Mouse (Mus musculus) macrophage (primary cell): ENCODE results near the gene 1700021F05Rik. TPM values are rescaled to one million over a fixed set of nuclear protein-coding genes. Genes with fewer than 3 reads are reported as not detected.

Experiments used
- H3K27ac ChIP-seq: fragments of 350-480 bp; formaldehyde crosslinking; 2 replicates; pipeline ENCODE4 v1.9.0; 2021
- H3K36me3 ChIP-seq: fragments of 350-480 bp; formaldehyde crosslinking; 2 replicates; pipeline ENCODE4 v1.9.0; 2021; ENCODE audit errors: inconsistent target
- H3K4me3 ChIP-seq: fragments of 350-480 bp; formaldehyde crosslinking; 2 replicates; pipeline ENCODE4 v1.9.0; 2021; ENCODE audit errors: inconsistent target
- H3K79me2 ChIP-seq: fragments of 350-480 bp; formaldehyde crosslinking; 2 replicates; pipeline ENCODE4 v1.9.0; 2021; ENCODE audit errors: inconsistent target
- WGBS: methylation state at CpG from one replicate; pipeline ENCODE4 v1.1.7; 2026; ENCODE audit warnings: inconsistent platforms; ENCODE audit not compliant: missing documents; 5-methylcytosine and 5-hydroxymethylcytosine counted together
- polyA plus RNA-seq: library from polyadenylated mRNA; stranded (reverse); fragments of 250-400 nt; gene quantifications from 3 replicates; pipeline ENCODE4 v1.2.4, GENCODE M21; 2018; ENCODE audit warnings: inconsistent platforms

The 1700021F05Rik gene
- polyA plus RNA-seq, 1 experiment from 2014 or later, result 43.3 TPM

DNA sequence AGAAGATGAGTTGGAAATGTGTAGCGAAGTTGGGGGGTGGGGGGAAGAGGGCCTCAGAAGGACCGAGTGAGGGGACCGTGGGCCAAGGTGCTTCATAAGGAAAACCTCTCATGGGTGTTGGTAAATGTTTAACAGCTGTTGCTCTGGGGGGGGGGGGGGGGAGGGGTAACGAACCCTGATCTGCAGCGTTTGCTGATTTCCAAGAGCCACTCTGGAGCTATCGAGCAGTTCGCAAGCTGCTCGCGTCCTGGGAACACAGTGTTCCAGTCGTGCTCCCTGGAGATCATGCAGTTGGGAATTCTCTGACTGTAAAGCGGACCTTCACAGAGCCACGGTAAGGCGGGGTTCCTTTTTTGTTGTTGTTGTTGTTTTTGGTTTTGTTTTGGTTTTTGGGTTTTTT is 22.4 kb downstream of the 1700021F05Rik start:
- 94% methylated on average over 11 of the region's 13 CpGs for WGBS
- Histone ChIP-seq H3K27ac (no peak overlapping the region), H3K79me2 (no peaks in the 10 kb centered on the region), H3K36me3 (no peaks in the 10 kb centered on the region), H3K4me3 (no peak overlapping the region)

- Histone ChIP-seq H3K27ac (no peak overlapping the region), H3K36me3 (no peaks in the 10 kb centered on the region), H3K79me2 (no peaks in the 10 kb centered on the region), H3K4me3 (no peak overlapping the region)
- WGBS, result 88% methylated on average over 4 of the region's 4 CpGs
Observed at GRCm38 (mm10) chr10:43517836-43518235, 23.0 kb downstream of the 1700021F05Rik start.

DNA sequence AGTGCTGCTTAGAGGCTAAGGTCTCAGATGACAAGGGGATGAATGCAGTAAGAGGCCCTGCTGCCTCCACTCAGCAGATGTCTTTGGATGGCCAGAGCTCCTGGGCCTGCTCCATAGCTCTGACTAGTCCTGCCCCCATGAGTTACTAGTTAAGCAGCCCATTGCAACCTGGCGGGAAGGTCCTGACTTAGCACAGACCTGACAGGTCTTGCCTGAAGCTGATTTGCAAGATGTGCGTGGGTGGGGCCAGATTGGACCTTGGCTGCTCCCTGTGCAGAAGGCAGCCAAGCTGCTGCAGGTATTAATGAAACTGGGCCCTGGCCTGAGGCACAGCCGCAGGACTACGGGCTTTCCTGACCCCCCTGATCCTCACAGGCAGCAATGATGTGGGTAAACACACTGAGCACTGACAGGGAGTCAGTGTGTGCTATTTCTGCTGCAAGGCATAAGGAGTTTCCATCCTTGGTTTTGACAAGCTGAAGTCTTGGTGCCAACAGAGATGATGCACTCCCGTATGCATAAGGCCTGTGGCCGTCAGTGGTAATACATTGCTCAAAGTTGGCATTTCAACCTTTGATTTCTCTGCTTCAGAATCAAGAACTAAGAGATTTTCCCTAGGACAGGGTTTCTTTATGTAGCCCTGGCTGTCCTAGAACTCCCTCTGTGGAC is 23.7 kb downstream of the 1700021F05Rik start:
- WGBS, result 93% methylated on average over 6 of the region's 6 CpGs
- Histone ChIP-seq H3K27ac (no peak overlapping the region), H3K79me2 (no peaks in the 10 kb centered on the region), H3K4me3 (no peak overlapping the region), H3K36me3 (no peaks in the 10 kb centered on the region)

GRCm38 (mm10) chr10:43512976-43513375 is 27.8 kb downstream of the 1700021F05Rik start:
- H3K27ac ChIP-seq, result no peak overlapping the region
- WGBS, result 94% methylated on average over 10 of the region's 10 CpGs
- no peak overlapping the region for H3K4me3 ChIP-seq
- H3K79me2 ChIP-seq, result no peaks in the 10 kb centered on the region
- no peaks in the 10 kb centered on the region for H3K36me3 ChIP-seq

- H3K79me2 ChIP-seq, result no peaks in the 10 kb centered on the region
- no peaks in the 10 kb centered on the region for H3K36me3 ChIP-seq
- no peak overlapping the region for H3K4me3 ChIP-seq
- WGBS, result 92% methylated on average over 7 of the region's 7 CpGs
- H3K27ac ChIP-seq, result no peak overlapping the region
Observed at GRCm38 (mm10) chr10:43509228-43509627, 31.6 kb downstream of the 1700021F05Rik start.

DNA sequence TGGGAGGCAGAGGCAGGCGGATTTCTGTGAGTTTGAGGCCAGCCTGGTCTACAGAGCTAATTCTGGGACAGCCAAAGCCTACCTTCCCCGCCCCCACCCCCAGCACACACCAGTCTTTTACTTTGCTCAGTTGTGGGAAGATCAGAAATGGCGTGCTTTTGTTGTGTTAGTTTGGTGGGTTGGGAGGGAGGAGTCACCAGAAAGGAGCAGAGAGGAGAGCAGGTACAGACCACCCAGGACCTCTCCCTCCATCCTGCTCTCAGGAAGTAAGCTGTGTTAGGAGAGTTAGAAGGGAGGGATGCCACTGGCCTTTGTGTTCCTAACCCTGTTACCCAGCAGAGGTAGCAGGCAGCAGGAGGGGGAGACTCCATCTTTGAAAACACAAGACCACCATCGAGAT is 33.7 kb downstream of the 1700021F05Rik start:
- H3K36me3 ChIP-seq, result no peaks in the 10 kb centered on the region
- H3K27ac ChIP-seq, result no peak overlapping the region
- no peak overlapping the region for H3K4me3 ChIP-seq
- H3K79me2 ChIP-seq, result no peaks in the 10 kb centered on the region
- WGBS, result 90% methylated on average over 4 of the region's 4 CpGs

GRCm38 (mm10) chr10:43504291-43504690 is 36.5 kb downstream of the 1700021F05Rik start:
- WGBS, result no CpG with 5 or more reads among the region's 1 CpGs
- H3K27ac ChIP-seq, result no peak overlapping the region
- no peak overlapping the region for H3K4me3 ChIP-seq
- no peaks in the 10 kb centered on the region for H3K79me2 ChIP-seq
- no peaks in the 10 kb centered on the region for H3K36me3 ChIP-seq

- 100% methylated on average over 4 of the region's 4 CpGs for WGBS
- Histone ChIP-seq H3K36me3 (no peaks in the 10 kb centered on the region), H3K79me2 (no peaks in the 10 kb centered on the region), H3K4me3 (no peak overlapping the region), H3K27ac (no peak overlapping the region)
Observed at GRCm38 (mm10) chr10:43502599-43502998, 38.2 kb downstream of the 1700021F05Rik start.

DNA sequence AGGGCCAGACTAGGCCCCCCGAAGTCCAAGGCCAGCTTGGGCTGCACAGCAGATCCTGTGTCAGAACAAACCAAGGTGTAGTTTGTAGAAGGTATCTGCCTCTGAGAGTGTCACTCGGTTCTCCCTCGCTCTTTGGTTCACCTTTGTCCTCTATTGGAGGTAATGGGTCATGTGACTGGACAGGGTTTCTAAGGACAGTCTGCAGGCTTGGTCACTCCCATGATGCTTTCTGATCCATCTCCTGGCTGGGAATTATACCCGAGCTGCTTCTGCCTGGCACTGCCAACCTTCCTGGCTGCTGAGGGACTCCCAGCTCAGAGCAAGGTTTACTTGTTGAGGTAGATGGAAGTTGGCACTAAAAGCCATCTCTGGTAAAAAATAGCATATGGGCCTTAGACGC is 49.9 kb downstream of the 1700021F05Rik start:
- H3K27ac ChIP-seq, result no peak overlapping the region
- WGBS, result 90% methylated on average over 5 of the region's 5 CpGs
- no peak overlapping the region for H3K4me3 ChIP-seq
- H3K36me3 ChIP-seq, result no peaks in the 10 kb centered on the region
- H3K79me2 ChIP-seq, result no peaks in the 10 kb centered on the region

GRCm38 (mm10) chr10:43490034-43490433 is 50.8 kb downstream of the 1700021F05Rik start:
- no peaks in the 10 kb centered on the region for H3K79me2 ChIP-seq
- no peaks in the 10 kb centered on the region for H3K36me3 ChIP-seq
- H3K4me3 ChIP-seq, result no peak overlapping the region
- H3K27ac ChIP-seq, result no peak overlapping the region
- 76% methylated on average over 7 of the region's 8 CpGs for WGBS

DNA sequence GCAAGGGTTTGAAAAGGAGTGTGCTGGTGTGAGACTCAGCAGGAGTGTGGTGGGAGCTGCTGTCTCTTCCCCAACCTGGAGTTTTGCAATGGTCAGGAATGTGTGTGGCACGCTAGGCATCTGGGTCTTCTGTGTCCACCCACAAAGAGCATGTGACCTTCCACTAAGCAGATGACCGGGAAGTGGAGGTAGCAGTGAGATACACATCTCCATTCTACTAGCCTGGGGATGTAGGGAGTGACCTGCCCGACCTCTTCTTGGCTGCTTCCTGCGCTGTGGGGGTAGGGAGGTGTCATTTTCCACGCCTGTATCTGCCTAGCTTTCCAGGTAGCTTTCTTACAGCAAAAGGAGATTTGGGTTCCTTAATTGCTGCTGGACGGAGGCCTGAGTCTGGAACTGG is 51.2 kb downstream of the 1700021F05Rik start:
- WGBS, result 57% methylated on average over 6 of the region's 6 CpGs
- no peak overlapping the region for H3K27ac ChIP-seq
- no peaks in the 10 kb centered on the region for H3K79me2 ChIP-seq
- no peak overlapping the region for H3K4me3 ChIP-seq
- no peaks in the 10 kb centered on the region for H3K36me3 ChIP-seq

DNA sequence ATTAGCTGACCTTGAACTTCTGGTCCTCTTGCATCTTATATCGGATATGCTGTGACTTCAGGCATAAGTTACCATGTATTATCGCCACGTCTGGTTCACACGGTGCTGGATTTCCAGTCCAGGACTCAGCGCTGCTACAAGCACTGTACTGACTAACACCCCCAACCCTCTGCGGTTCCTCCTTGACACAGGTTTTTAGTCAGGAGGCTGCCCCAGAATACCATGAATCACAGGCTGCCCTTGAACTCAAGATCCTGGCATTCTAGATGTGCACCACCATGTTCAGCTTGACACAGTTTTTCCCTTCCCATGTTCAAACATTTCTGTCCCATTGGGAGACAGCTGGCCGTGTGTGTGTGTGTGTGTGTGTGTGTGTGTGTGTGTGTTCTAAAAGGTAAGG is 51.7 kb downstream of the 1700021F05Rik start:
- 94% methylated on average over 7 of the region's 7 CpGs for WGBS
- H3K27ac ChIP-seq, result no peak overlapping the region
- H3K4me3 ChIP-seq, result no peak overlapping the region
- no peaks in the 10 kb centered on the region for H3K79me2 ChIP-seq
- H3K36me3 ChIP-seq, result no peaks in the 10 kb centered on the region

GRCm38 (mm10) chr10:43488258-43488657 is 52.5 kb downstream of the 1700021F05Rik start:
- WGBS, result 91% methylated on average over 4 of the region's 4 CpGs
- Histone ChIP-seq H3K27ac (no peak overlapping the region), H3K79me2 (no peaks in the 10 kb centered on the region), H3K4me3 (no peak overlapping the region), H3K36me3 (no peaks in the 10 kb centered on the region)

DNA sequence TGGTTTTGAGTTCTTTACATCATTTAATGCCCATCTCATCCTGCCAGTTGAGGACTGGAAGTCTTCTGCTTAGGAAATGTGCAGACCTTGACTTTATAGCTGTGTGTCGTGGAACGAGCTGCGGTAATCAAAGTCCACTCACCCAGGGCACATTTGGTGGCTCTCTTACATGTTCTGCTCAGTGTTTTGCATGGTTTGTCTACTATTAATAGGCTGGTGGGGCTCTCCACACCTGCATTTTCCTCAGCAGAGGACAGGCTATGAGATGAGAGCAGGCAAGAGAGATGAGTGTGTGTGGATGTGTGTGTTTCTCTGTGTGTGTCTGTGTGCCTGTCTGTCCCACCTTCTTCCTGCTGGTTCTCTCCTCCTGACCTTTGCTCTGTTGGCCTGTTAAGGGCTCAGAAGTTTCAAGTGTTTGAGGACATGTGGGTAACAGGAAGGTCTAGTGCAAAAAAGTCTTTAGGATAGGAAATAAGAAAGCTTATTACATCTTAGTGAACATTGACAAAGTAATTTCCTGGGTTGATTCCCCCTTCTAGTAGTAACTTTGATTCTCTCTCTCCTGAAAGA is 53.3 kb downstream of the 1700021F05Rik start:
- Histone ChIP-seq H3K79me2 (no peaks in the 10 kb centered on the region; the same call in 1 of the 2 replicates), H3K4me3 (no peak overlapping the region), H3K36me3 (no peaks in the 10 kb centered on the region), H3K27ac (no peak overlapping the region)
- 96% methylated on average over 3 of the region's 3 CpGs for WGBS

- H3K36me3 ChIP-seq, result no peaks in the 10 kb centered on the region
- H3K79me2 ChIP-seq, result no peaks in the 10 kb centered on the region; the same call in 1 of the 2 replicates
- H3K4me3 ChIP-seq, result no peak overlapping the region
- 65% methylated on average over 6 of the region's 6 CpGs for WGBS
- no peak overlapping the region for H3K27ac ChIP-seq
Observed at GRCm38 (mm10) chr10:43485751-43486268, 55.0 kb downstream of the 1700021F05Rik start.
